Mouse (Mus musculus) liver, embryonic 12.5 days (tissue): ENCODE data around the gene Nanos3. TPM values are rescaled to one million over a fixed set of nuclear protein-coding genes. Genes with fewer than 3 reads are reported as not detected.

Source experiments
- ATAC-seq: fragments of 200-750 bp; cut with Nextera tagmentation; 2 replicates; pipeline ENCODE4 v1.8.0; 2017; ENCODE audit warnings: moderate number of reproducible peaks, mild to moderate bottlenecking, moderate library complexity
- H3K27ac ChIP-seq: fragments of 300-500 bp; sonication (generic); 2 replicates; pipeline ENCODE4 v1.5.1; 2016; ENCODE audit warnings: mild to moderate bottlenecking
- H3K27me3 ChIP-seq: fragments of 300-500 bp; sonication (generic); replicated peaks from 2 replicates; pipeline ENCODE4 v1.6.1; 2016; ENCODE audit warnings: mild to moderate bottlenecking, moderate library complexity
- H3K36me3 ChIP-seq: fragments of 300-500 bp; sonication (generic); 2 replicates; pipeline ENCODE4 v1.6.1; 2016; ENCODE audit warnings: mild to moderate bottlenecking, moderate library complexity
- H3K4me1 ChIP-seq: fragments of 300-500 bp; sonication (generic); 2 replicates; pipeline ENCODE4 v1.6.1; 2016
- H3K4me2 ChIP-seq: fragments of 300-500 bp; sonication (generic); 2 replicates; pipeline ENCODE4 v1.6.1; 2016; ENCODE audit warnings: mild to moderate bottlenecking, moderate library complexity
- H3K4me3 ChIP-seq: fragments of 300-500 bp; sonication (generic); 2 replicates; pipeline ENCODE4 v1.5.1; 2016; ENCODE audit warnings: mild to moderate bottlenecking, moderate library complexity
- H3K9ac ChIP-seq: fragments of 300-500 bp; sonication (generic); 2 replicates; pipeline ENCODE4 v1.6.1; 2016; ENCODE audit warnings: mild to moderate bottlenecking, moderate library complexity
- H3K9me3 ChIP-seq: fragments of 300-500 bp; sonication (generic); replicated peaks from 2 replicates; pipeline ENCODE4 v1.6.1; 2016; ENCODE audit warnings: mild to moderate bottlenecking, moderate library complexity
- WGBS: fragments of 180-500 bp; shearing (Covaris S2); methylation state at CpG from one replicate; pipeline ENCODE4 v1.1.7; 2016; ENCODE audit not compliant: insufficient replicate concordance; 5-methylcytosine and 5-hydroxymethylcytosine counted together
- polyA plus RNA-seq: library from polyadenylated mRNA; unstranded; fragments of >200 nt; fragmentation: Nextera tagmentation; extraction: Ambion mirVana; gene quantifications from 2 replicates; pipeline ENCODE4 v1.2.1, GENCODE M21; 2016

The Nanos3 gene
- 0.61 and 1.3 TPM in 2 replicates for polyA plus RNA-seq

- 85% methylated on average over 7 of the region's 7 CpGs for WGBS
- Histone ChIP-seq H3K4me1 (peaks cover 51% of the 10 kb centered on the region), H3K9me3 (no peaks in the 10 kb centered on the region), H3K4me2 (peak within 1 kb of the TSS; percentile 73), H3K27me3 (peaks cover 48% of the 10 kb centered on the region), H3K9ac (peak within 1 kb of the TSS; percentile 68; the same call in 1 of the 2 replicates), H3K27ac (no peak within 1 kb of the TSS), H3K4me3 (peak within 1 kb of the TSS; percentile 58), H3K36me3 (no peaks in the 10 kb centered on the region)
- ATAC-seq = no peak
Observed at GRCm38 (mm10) chr8:84185117-84185516, at the start of gene Nanos3. Gene Nanos3, minus strand, starts transcription at chr8:84185217.

- H3K9me3 ChIP-seq = no peaks in the 10 kb centered on the region
- H3K9ac ChIP-seq = no peak overlapping the region
- peaks cover 31% of the 10 kb centered on the region for H3K36me3 ChIP-seq
- no peak overlapping the region for H3K4me2 ChIP-seq
- 65% methylated on average over 2 of the region's 2 CpGs for WGBS
- H3K4me3 ChIP-seq = no peak overlapping the region
- H3K4me1 ChIP-seq = peaks cover 19% of the 10 kb centered on the region
- H3K27me3 ChIP-seq = no peaks in the 10 kb centered on the region
- no peak for ATAC-seq
- H3K27ac ChIP-seq = no peak overlapping the region
Observed at GRCm38 (mm10) chr8:84233055-84233454, 48.0 kb upstream of the Nanos3 start.

GRCm38 (mm10) chr8:84230735-84231134 is 45.7 kb upstream of the Nanos3 start:
- H3K9ac ChIP-seq = no peak overlapping the region
- peaks cover 4% of the 10 kb centered on the region for H3K4me1 ChIP-seq
- no peak overlapping the region for H3K4me3 ChIP-seq
- H3K27me3 ChIP-seq = no peaks in the 10 kb centered on the region
- peaks cover 46% of the 10 kb centered on the region for H3K36me3 ChIP-seq
- no peak overlapping the region for H3K4me2 ChIP-seq
- H3K27ac ChIP-seq = no peak overlapping the region
- no peaks in the 10 kb centered on the region for H3K9me3 ChIP-seq
- 70% methylated on average over 17 of the region's 17 CpGs for WGBS
- no peak for ATAC-seq

- Histone ChIP-seq H3K27me3 (no peaks in the 10 kb centered on the region), H3K9ac (no peak overlapping the region), H3K27ac (no peak overlapping the region), H3K9me3 (no peaks in the 10 kb centered on the region), H3K4me1 (peaks cover 21% of the 10 kb centered on the region), H3K4me3 (no peak overlapping the region), H3K4me2 (no peak overlapping the region), H3K36me3 (peaks cover 72% of the 10 kb centered on the region)
- 80% methylated on average over 21 of the region's 21 CpGs for WGBS
- ATAC-seq = no peak
Observed at GRCm38 (mm10) chr8:84223322-84224029, 38.5 kb upstream of the Nanos3 start.

GRCm38 (mm10) chr8:84222566-84223165 is 37.6 kb upstream of the Nanos3 start:
- no peak for ATAC-seq
- peak overlapping the region; percentile 49 for H3K27ac ChIP-seq

GRCm38 (mm10) chr8:84220105-84220504 is 35.1 kb upstream of the Nanos3 start:
- ATAC-seq = no peak
- H3K4me1 ChIP-seq = peaks cover 21% of the 10 kb centered on the region
- H3K9me3 ChIP-seq = no peaks in the 10 kb centered on the region
- H3K27me3 ChIP-seq = no peaks in the 10 kb centered on the region
- no peak overlapping the region for H3K9ac ChIP-seq
- 45% methylated on average over 7 of the region's 7 CpGs for WGBS
- H3K4me3 ChIP-seq = no peak overlapping the region
- no peak overlapping the region for H3K4me2 ChIP-seq
- peaks cover 76% of the 10 kb centered on the region for H3K36me3 ChIP-seq
- no peak overlapping the region for H3K27ac ChIP-seq

More at GRCm38 (mm10) chr8:84222566-84223165, 37.6 kb upstream of the Nanos3 start:
- H3K4me1 ChIP-seq = peaks cover 21% of the 10 kb centered on the region
- H3K27me3 ChIP-seq = no peaks in the 10 kb centered on the region
- no peak overlapping the region for H3K4me2 ChIP-seq
- H3K9ac ChIP-seq = no peak overlapping the region
- H3K36me3 ChIP-seq = peaks cover 73% of the 10 kb centered on the region
- H3K9me3 ChIP-seq = no peaks in the 10 kb centered on the region
- H3K4me3 ChIP-seq = no peak overlapping the region
- WGBS = 59% methylated on average over 9 of the region's 9 CpGs

- Histone ChIP-seq H3K9ac (no peak overlapping the region), H3K4me3 (no peak overlapping the region), H3K36me3 (peaks cover 65% of the 10 kb centered on the region), H3K4me1 (peaks cover 12% of the 10 kb centered on the region), H3K27me3 (no peaks in the 10 kb centered on the region), H3K9me3 (no peaks in the 10 kb centered on the region), H3K27ac (no peak overlapping the region), H3K4me2 (no peak overlapping the region)
- ATAC-seq = no peak
- 83% methylated on average over 5 of the region's 5 CpGs for WGBS
Observed at GRCm38 (mm10) chr8:84218143-84218542, 33.1 kb upstream of the Nanos3 start.

DNA sequence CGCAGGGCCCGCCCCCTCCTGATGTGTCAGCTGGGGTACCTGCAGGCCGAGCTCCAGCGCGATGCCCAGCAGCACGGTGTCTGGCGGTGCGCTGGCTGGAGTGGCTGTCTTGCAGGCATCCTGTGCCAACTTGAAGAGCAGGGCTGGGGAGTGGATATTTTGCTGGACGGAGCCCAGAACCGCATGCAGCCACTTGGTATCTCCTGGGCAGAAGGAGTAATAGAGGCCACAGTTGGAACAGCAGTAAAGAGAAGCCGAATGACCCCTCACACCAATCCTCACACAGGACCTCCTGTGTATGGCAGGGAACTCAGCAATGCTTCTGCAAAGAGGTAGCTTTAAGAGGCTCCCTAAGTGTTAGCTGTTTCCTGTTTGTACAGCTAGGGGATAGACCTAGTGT is 32.2 kb upstream of the Nanos3 start:
- no peak overlapping the region for H3K4me2 ChIP-seq

GRCm38 (mm10) chr8:84213277-84213676 is 28.3 kb upstream of the Nanos3 start:
- Histone ChIP-seq H3K4me1 (peaks cover 14% of the 10 kb centered on the region), H3K27me3 (no peaks in the 10 kb centered on the region), H3K27ac (no peak overlapping the region), H3K9me3 (no peaks in the 10 kb centered on the region), H3K4me2 (no peak overlapping the region), H3K36me3 (peaks cover 71% of the 10 kb centered on the region), H3K9ac (no peak overlapping the region), H3K4me3 (no peak overlapping the region)
- ATAC-seq = no peak
- WGBS = 71% methylated on average over 4 of the region's 4 CpGs

More for the DNA sequence above, 32.2 kb upstream of the Nanos3 start:
- Histone ChIP-seq H3K9ac (no peak overlapping the region), H3K36me3 (peaks cover 71% of the 10 kb centered on the region), H3K27ac (no peak overlapping the region), H3K9me3 (no peaks in the 10 kb centered on the region), H3K4me3 (no peak overlapping the region), H3K27me3 (no peaks in the 10 kb centered on the region), H3K4me1 (peaks cover 2% of the 10 kb centered on the region)
- 88% methylated on average over 11 of the region's 11 CpGs for WGBS
- ATAC-seq = no peak

GRCm38 (mm10) chr8:84211881-84212563 is 27.0 kb upstream of the Nanos3 start:
- H3K4me2 ChIP-seq = no peak overlapping the region
- 86% methylated on average over 31 of the region's 31 CpGs for WGBS
- H3K4me3 ChIP-seq = no peak overlapping the region
- H3K27ac ChIP-seq = no peak overlapping the region
- ATAC-seq = no peak
- H3K4me1 ChIP-seq = peaks cover 25% of the 10 kb centered on the region
- H3K27me3 ChIP-seq = no peaks in the 10 kb centered on the region
- H3K9me3 ChIP-seq = no peaks in the 10 kb centered on the region
- peaks cover 61% of the 10 kb centered on the region for H3K36me3 ChIP-seq
- no peak overlapping the region for H3K9ac ChIP-seq

- peaks cover 25% of the 10 kb centered on the region for H3K4me1 ChIP-seq
- H3K9me3 ChIP-seq = no peaks in the 10 kb centered on the region
- H3K4me2 ChIP-seq = no peak overlapping the region
- ATAC-seq = no peak
- peaks cover 61% of the 10 kb centered on the region for H3K36me3 ChIP-seq
- H3K4me3 ChIP-seq = no peak overlapping the region
- 82% methylated on average over 3 of the region's 3 CpGs for WGBS
- no peaks in the 10 kb centered on the region for H3K27me3 ChIP-seq
- no peak overlapping the region for H3K9ac ChIP-seq
- no peak overlapping the region for H3K27ac ChIP-seq
Observed at GRCm38 (mm10) chr8:84211202-84211601, 26.2 kb upstream of the Nanos3 start.

GRCm38 (mm10) chr8:84210167-84210791 is 25.3 kb upstream of the Nanos3 start:
- Histone ChIP-seq H3K27ac (no peak overlapping the region), H3K9me3 (no peaks in the 10 kb centered on the region), H3K4me1 (peaks cover 25% of the 10 kb centered on the region), H3K27me3 (no peaks in the 10 kb centered on the region), H3K4me3 (no peak overlapping the region), H3K36me3 (peaks cover 61% of the 10 kb centered on the region), H3K4me2 (peak overlapping the region; percentile 8; the same call in 1 of the 2 replicates), H3K9ac (no peak overlapping the region)
- 54% methylated on average over 34 of the region's 34 CpGs for WGBS
- no peak for ATAC-seq
